Mouse (Mus musculus): Measurements from ENCODE around the gene G0s2. TPM values are rescaled to one million over a fixed set of nuclear protein-coding genes. Genes with fewer than 3 reads are reported as not detected.

The G0s2 gene
- polyA plus RNA-seq, 1 experiment from 2014 or later, result 6.2 TPM

DNA sequence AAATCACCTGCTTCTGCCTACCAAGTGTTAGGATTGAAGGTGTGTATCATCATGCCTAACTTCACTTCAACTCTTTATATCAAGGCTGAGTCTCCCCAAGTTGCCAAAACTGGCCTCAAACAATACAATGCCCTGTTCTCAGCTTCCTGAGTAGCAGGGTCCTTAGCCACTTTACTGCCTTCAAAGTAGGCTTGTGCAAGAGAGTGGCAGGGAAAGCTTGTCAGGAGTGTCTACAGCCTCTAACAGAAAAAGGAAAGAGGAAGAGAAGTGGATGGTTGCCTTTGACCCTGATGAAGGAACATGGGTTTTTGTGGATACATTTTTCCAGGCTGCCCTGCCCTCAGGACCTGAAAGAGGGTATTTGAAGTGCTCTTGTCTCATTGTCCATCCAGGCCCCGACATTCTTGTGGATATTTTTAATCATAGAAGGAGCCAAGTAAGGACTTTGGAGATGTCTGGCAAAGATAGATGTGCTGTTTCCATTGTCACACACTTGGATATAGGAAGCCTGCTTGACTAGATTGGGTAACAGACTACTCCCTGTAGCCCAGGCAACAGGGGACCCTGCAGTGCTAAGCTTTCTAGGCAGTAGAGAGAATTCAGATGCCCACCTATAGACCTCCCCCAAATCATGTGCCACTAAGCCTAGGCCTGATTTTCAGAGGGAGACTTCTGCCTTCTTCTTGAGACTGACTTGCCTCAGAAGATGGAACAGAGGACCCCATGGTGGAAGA is 36.9 kb upstream of the G0s2 start:
- Histone ChIP-seq H3K9me3 (ENCODE audit: control insufficient read depth, low read length) (no peaks in the 10 kb centered on the region), H3K27me3 (ENCODE audit: control insufficient read depth, insufficient read depth, low read length) (no peaks in the 10 kb centered on the region), H3K4me1 (ENCODE audit: control insufficient read depth, insufficient read depth, low read length) (0 out of 2 replicates have a peak, but pooled peaks cover 2% of the 10 kb centered on the region), H3K36me3 (ENCODE audit: control insufficient read depth, insufficient read depth, low read length) (no peaks in the 10 kb centered on the region), H3K9ac (ENCODE audit: low read length) (no peak overlapping the region), H3K4me2 (ENCODE audit: low read depth, severe bottlenecking) (no peak overlapping the region), H3K4me3 (ENCODE audit: low read depth, low read length) (no peak overlapping the region), H3K27ac (replicated peaks; ENCODE audit: low read depth, low read length) (no peak overlapping the region)
- DNase-seq (ENCODE audit: low spot score) (no peak), ATAC-seq (ENCODE audit: insufficient number of reproducible peaks, low FRiP score, low TSS enrichment, low read depth) (no peak)
- 77% methylated on average over 1 of the region's 1 CpGs for WGBS

DNA sequence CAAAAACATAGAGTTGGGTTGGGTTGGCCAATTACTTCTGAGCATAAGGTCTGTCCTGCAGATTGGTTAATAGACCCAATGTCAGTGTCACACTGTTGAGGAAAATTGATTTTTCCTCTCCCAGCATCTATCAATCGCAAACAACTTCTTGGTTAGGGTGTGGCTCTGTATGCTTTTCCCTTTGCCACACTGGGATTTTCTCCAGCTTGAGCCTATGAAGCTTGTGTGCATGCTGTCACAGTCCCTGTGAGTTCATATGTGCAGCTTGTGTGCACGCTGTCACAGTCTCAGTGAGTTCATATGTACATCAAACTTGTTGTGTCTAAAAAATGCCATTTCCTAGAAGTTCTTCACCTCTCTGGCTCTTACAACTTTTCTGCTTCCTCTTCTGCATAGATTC is 33.8 kb upstream of the G0s2 start:
- ATAC-seq (ENCODE audit: insufficient number of reproducible peaks, low FRiP score, low TSS enrichment, low read depth), result no peak
- WGBS, result 96% methylated on average over 2 of the region's 2 CpGs
- no peak overlapping the region for H3K9ac ChIP-seq (ENCODE audit: low read length)

DNA sequence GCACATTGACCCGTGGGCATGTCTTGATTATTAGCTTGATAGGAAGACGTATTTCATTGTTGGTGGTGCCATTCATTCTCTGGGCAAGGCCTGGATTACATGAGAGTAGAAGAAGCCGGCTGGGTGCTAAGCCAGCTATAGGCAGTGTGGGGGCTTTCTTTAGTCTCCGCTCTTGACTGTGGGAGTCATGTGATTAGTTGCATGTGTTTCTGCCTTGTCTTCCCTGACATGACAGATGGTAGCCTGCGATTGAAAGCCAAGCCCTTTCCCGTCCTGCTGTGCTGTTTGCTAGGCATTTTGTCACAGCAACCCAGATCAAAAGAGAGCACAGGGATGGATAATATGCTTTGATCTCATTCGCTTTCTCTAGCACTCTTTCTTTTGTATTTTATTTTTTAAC is 32.4 kb upstream of the G0s2 start:
- Histone ChIP-seq H3K36me3 (ENCODE audit: control insufficient read depth, insufficient read depth, low read length) (no peaks in the 10 kb centered on the region), H3K4me3 (ENCODE audit: low read depth, low read length) (no peak overlapping the region), H3K9ac (ENCODE audit: low read length) (no peak overlapping the region), H3K9me3 (ENCODE audit: control insufficient read depth, low read length) (no peaks in the 10 kb centered on the region), H3K27me3 (ENCODE audit: control insufficient read depth, insufficient read depth, low read length) (no peaks in the 10 kb centered on the region), H3K4me2 (ENCODE audit: low read depth, severe bottlenecking) (no peak overlapping the region), H3K27ac (replicated peaks; ENCODE audit: low read depth, low read length) (no peak overlapping the region), H3K4me1 (ENCODE audit: control insufficient read depth, insufficient read depth, low read length) (peaks cover 5% of the 10 kb centered on the region)
- DNase-seq (ENCODE audit: low spot score) (no peak), ATAC-seq (ENCODE audit: insufficient number of reproducible peaks, low FRiP score, low TSS enrichment, low read depth) (no peak)
- 20% methylated on average over 7 of the region's 7 CpGs for WGBS

More for the DNA sequence above, 33.8 kb upstream of the G0s2 start:
- Histone ChIP-seq H3K4me1 (ENCODE audit: control insufficient read depth, insufficient read depth, low read length) (0 out of 2 replicates have a peak, but pooled peaks cover 2% of the 10 kb centered on the region), H3K27me3 (ENCODE audit: control insufficient read depth, insufficient read depth, low read length) (no peaks in the 10 kb centered on the region), H3K9me3 (ENCODE audit: control insufficient read depth, low read length) (no peaks in the 10 kb centered on the region), H3K36me3 (ENCODE audit: control insufficient read depth, insufficient read depth, low read length) (no peaks in the 10 kb centered on the region), H3K27ac (replicated peaks; ENCODE audit: low read depth, low read length) (no peak overlapping the region), H3K4me2 (ENCODE audit: low read depth, severe bottlenecking) (no peak overlapping the region), H3K4me3 (ENCODE audit: low read depth, low read length) (no peak overlapping the region)
- DNase-seq (ENCODE audit: low spot score), result no peak

DNA sequence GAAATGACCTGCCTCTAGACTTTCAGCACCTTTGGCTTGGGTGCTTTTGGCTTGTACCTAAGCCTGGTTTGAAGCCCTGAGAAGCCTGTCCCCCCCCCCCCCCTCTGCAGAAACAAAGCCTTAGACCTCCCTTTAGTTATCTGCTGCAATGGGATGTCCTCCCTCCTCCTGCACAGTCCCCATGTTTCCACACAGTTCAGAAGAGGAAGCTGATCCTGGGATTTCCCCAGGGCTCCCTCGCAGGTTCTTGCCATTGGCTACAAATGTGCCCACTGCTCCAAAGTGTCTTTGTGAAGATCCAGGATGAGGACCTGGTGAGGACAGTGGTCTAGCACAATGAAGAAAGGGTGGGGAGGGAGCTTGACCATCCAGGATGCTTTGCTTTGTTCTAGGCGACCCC is 30.1 kb upstream of the G0s2 start:
- Histone ChIP-seq H3K4me3 (ENCODE audit: low read depth, low read length) (no peak overlapping the region), H3K36me3 (ENCODE audit: control insufficient read depth, insufficient read depth, low read length) (no peaks in the 10 kb centered on the region), H3K4me2 (ENCODE audit: low read depth, severe bottlenecking) (no peak overlapping the region), H3K4me1 (ENCODE audit: control insufficient read depth, insufficient read depth, low read length) (peaks cover 9% of the 10 kb centered on the region), H3K27me3 (ENCODE audit: control insufficient read depth, insufficient read depth, low read length) (no peaks in the 10 kb centered on the region), H3K9ac (ENCODE audit: low read length) (no peak overlapping the region), H3K27ac (replicated peaks; ENCODE audit: low read depth, low read length) (no peak overlapping the region), H3K9me3 (ENCODE audit: control insufficient read depth, low read length) (no peaks in the 10 kb centered on the region)
- WGBS, result 80% methylated on average over 2 of the region's 2 CpGs
- no peak for ATAC-seq (ENCODE audit: insufficient number of reproducible peaks, low FRiP score, low TSS enrichment, low read depth)
- no peak for DNase-seq (ENCODE audit: low spot score)

DNA sequence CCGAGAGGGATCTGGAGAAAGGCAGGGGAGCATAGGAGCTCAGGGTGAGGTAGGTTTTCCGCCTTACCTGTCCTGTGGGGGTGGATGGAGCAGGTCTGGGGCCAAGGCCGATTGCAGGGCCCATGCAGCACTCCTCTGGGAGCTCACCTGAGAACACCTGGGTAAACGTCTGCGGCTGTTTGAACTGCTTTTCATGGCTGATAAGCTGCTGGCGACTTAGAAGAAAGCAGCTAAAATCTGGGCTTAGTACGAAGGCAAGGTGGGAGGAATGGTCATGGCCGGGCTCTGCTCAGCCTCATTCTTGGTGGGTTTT is 29.0 kb upstream of the G0s2 start:
- Histone ChIP-seq H3K4me3 (ENCODE audit: low read depth, low read length) (no peak overlapping the region), H3K4me2 (ENCODE audit: low read depth, severe bottlenecking) (no peak overlapping the region), H3K9ac (ENCODE audit: low read length) (no peak overlapping the region), H3K36me3 (ENCODE audit: control insufficient read depth, insufficient read depth, low read length) (no peaks in the 10 kb centered on the region), H3K9me3 (ENCODE audit: control insufficient read depth, low read length) (no peaks in the 10 kb centered on the region), H3K4me1 (ENCODE audit: control insufficient read depth, insufficient read depth, low read length) (peaks cover 9% of the 10 kb centered on the region), H3K27ac (replicated peaks; ENCODE audit: low read depth, low read length) (no peak overlapping the region), H3K27me3 (ENCODE audit: control insufficient read depth, insufficient read depth, low read length) (no peaks in the 10 kb centered on the region)
- 57% methylated on average over 8 of the region's 8 CpGs for WGBS
- DNase-seq (ENCODE audit: low spot score) (no peak), ATAC-seq (ENCODE audit: insufficient number of reproducible peaks, low FRiP score, low TSS enrichment, low read depth) (no peak)

DNA sequence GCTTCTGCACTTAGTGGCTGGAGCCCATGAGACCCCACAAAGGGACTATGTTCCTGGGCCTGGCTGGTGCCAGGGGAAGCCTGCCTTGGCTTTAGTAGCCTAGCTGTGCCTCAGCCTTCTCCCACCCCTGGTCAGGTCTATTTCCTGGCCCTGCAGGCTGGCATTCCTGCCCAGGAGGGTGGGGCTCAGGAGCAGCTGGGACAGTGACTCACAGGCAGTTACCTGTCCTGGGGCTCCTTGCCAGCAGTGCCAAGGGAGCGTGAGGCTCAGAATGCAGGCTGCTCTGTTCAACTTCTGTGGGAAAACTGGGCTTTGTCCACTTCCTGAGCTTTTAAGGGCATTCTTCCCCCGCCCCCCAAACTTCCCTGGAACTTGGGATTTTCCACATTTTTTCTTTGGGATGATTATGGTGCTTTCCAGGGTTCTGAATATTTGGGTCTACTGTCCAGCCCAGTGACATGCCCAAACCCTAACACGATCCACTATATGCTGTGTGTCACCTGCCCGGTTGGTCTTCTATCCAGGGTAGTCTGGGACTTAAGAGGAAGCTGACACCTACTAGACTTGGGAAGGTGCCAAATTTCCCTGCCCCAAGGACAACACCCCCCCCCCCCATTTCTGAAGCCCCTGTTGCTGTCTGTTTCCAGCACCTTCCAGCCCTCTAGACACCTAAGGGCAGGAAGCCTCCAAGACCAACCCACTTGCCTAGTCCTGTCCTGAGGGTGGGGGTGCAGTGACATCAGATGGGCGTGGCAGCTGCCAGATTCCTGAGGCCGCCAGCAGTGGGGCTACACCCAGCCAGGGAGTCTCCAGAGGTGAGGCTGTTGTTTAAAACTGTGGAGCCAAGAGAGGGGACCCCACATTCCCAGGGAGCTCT is 28.4 kb upstream of the G0s2 start:
- no peak for ATAC-seq (ENCODE audit: insufficient number of reproducible peaks, low FRiP score, low TSS enrichment, low read depth)
- H3K36me3 ChIP-seq (ENCODE audit: control insufficient read depth, insufficient read depth, low read length), result no peaks in the 10 kb centered on the region
- H3K4me3 ChIP-seq (ENCODE audit: low read depth, low read length), result no peak overlapping the region
- H3K9ac ChIP-seq (ENCODE audit: low read length), result no peak overlapping the region
- no peaks in the 10 kb centered on the region for H3K27me3 ChIP-seq (ENCODE audit: control insufficient read depth, insufficient read depth, low read length)
- H3K9me3 ChIP-seq (ENCODE audit: control insufficient read depth, low read length), result no peaks in the 10 kb centered on the region
- no peak overlapping the region for H3K27ac ChIP-seq (replicated peaks; ENCODE audit: low read depth, low read length)
- H3K4me2 ChIP-seq (ENCODE audit: low read depth, severe bottlenecking), result no peak overlapping the region
- H3K4me1 ChIP-seq (ENCODE audit: control insufficient read depth, insufficient read depth, low read length), result peaks cover 9% of the 10 kb centered on the region
- 60% methylated on average over 6 of the region's 6 CpGs for WGBS
- DNase-seq (ENCODE audit: low spot score), result no peak

DNA sequence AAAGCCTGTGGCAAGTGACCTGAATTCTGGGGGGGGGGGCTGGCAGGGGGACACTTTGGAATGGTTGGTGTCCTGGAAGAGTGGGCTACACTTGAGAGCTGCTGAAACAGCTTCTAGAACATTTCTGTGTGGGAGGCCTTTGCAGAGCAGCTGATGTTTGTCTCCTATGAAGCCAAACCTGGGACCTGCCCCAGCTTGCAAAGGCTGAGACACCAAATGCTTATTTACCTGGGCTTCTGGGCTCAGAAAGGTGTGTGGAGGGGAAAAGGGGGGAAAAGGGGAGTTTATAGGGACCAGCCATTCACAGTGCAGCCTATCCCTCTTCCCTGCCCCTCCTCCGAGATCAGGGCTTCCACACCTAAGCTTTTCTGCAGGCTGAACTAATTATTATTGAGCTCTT is 27.0 kb upstream of the G0s2 start:
- Histone ChIP-seq H3K36me3 (ENCODE audit: control insufficient read depth, insufficient read depth, low read length) (no peaks in the 10 kb centered on the region), H3K4me2 (ENCODE audit: low read depth, severe bottlenecking) (no peak overlapping the region), H3K9me3 (ENCODE audit: control insufficient read depth, low read length) (no peaks in the 10 kb centered on the region), H3K9ac (ENCODE audit: low read length) (no peak overlapping the region), H3K4me1 (ENCODE audit: control insufficient read depth, insufficient read depth, low read length) (peaks cover 7% of the 10 kb centered on the region), H3K4me3 (ENCODE audit: low read depth, low read length) (no peak overlapping the region), H3K27me3 (ENCODE audit: control insufficient read depth, insufficient read depth, low read length) (no peaks in the 10 kb centered on the region), H3K27ac (replicated peaks; ENCODE audit: low read depth, low read length) (no peak overlapping the region)
- 25% methylated on average over 1 of the region's 1 CpGs for WGBS
- ATAC-seq (ENCODE audit: insufficient number of reproducible peaks, low FRiP score, low TSS enrichment, low read depth) (no peak), DNase-seq (ENCODE audit: low spot score) (no peak)

DNA sequence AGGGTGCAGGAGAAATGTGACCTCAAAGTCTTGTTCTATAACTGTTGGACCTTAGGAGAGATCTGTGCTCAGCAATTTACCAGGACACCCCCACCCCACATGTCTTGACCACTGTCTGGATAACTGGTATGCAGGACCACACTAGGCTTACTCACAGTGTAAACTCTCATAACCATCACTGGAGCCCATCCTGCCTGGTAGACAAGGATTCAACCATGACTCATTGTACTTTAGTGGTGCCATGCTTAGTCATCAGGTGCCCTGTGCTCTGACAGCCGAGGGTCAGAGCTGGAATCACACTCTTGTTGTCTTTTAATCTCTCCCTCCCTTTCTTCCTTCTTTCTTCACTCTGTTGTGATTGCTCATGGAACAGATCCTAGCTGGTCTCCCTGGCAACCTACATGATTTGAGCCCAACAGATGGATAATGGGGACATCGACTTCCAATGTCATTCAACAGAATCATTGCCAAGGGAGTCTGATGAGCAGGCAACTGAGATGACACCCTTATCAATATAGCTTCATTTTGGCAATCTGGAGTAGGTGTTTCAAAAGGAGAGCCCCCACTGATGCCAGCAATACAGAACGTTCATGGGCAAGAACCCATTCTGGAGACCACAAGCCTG is 25.2 kb upstream of the G0s2 start:
- no peaks in the 10 kb centered on the region for H3K36me3 ChIP-seq (ENCODE audit: control insufficient read depth, insufficient read depth, low read length)
- no peak overlapping the region for H3K4me3 ChIP-seq (ENCODE audit: low read depth, low read length)
- no peak overlapping the region for H3K27ac ChIP-seq (replicated peaks; ENCODE audit: low read depth, low read length)
- H3K9me3 ChIP-seq (ENCODE audit: control insufficient read depth, low read length), result no peaks in the 10 kb centered on the region
- 91% methylated on average over 3 of the region's 3 CpGs for WGBS
- H3K4me1 ChIP-seq (ENCODE audit: control insufficient read depth, insufficient read depth, low read length), result peaks cover 7% of the 10 kb centered on the region
- no peak for DNase-seq (ENCODE audit: low spot score)
- no peak overlapping the region for H3K4me2 ChIP-seq (ENCODE audit: low read depth, severe bottlenecking)
- no peak for ATAC-seq (ENCODE audit: insufficient number of reproducible peaks, low FRiP score, low TSS enrichment, low read depth)
- no peaks in the 10 kb centered on the region for H3K27me3 ChIP-seq (ENCODE audit: control insufficient read depth, insufficient read depth, low read length)
- no peak overlapping the region for H3K9ac ChIP-seq (ENCODE audit: low read length)

Data from limb, embryonic 11.5 days (tissue).